Comparison of ENCODE assay signal across 14 mouse cellular contexts in genomic region chr16:57434640-57435039, GRCm38 (mm10).
DNase-seq lines count a peak whose midpoint lies in the region.
"Had no signal": no experiment of that assay in that cellular context is flagged by ENCODE, and none has a peak within 500 bp of the region (broad histone marks: within the 10 kb centered on the region; RNA-seq: fewer than 3 reads in every experiment).

No protein-coding gene starts in this region.

- no peaks in the 10 kb centered on the region for H3K27me3 ChIP-seq in megakaryocyte, embryonic 14.5 days (replicated peaks)
- H3K27me3 ChIP-seq: heart, embryonic 13.5 days; limb, embryonic 15.5 days; neural tube, embryonic 12.5 days had no signal

- peak; percentile 93 for DNase-seq in heart, adult 11 months
- no peak for DNase-seq in heart, postnatal 36 days
- peak; percentile 9 to 31 for DNase-seq in spleen, postnatal 36 days (ENCODE audit: low spot score in 2 of 2)
- no peak for DNase-seq in spleen, adult 12 weeks (ENCODE audit: low spot score)
- DNase-seq in thymus, postnatal 4 days = peak; percentile 37
- DNase-seq in right cerebral cortex, postnatal 4 days = no peak
- no peak for DNase-seq in kidney, adult 11 months
- DNase-seq: adrenal gland, postnatal 10 days; kidney, postnatal 25 days; right cerebral cortex, postnatal 25 days had no signal

- H3K4me3 ChIP-seq in megakaryocyte, embryonic 14.5 days (replicated peaks) = peak overlapping the region; percentile 76
- H3K4me3 ChIP-seq: heart, embryonic 13.5 days; limb, embryonic 15.5 days; neural tube, embryonic 12.5 days had no signal

- H3K36me3 ChIP-seq in megakaryocyte, embryonic 14.5 days (replicated peaks; ENCODE audit: low read length) = no peaks in the 10 kb centered on the region
- H3K36me3 ChIP-seq: heart, embryonic 13.5 days; limb, embryonic 15.5 days; neural tube, embryonic 12.5 days had no signal

- intact Hi-C loops in heart, postnatal 36 days (cut with DNase I) = no loop called here

- H3K9me3 ChIP-seq in megakaryocyte, embryonic 14.5 days = no peaks in the 10 kb centered on the region
- H3K9me3 ChIP-seq: heart, embryonic 13.5 days; limb, embryonic 15.5 days; neural tube, embryonic 12.5 days had no signal

- peaks cover 70% of the 10 kb centered on the region for H3K4me1 ChIP-seq in megakaryocyte, embryonic 14.5 days
- H3K4me1 ChIP-seq: neural tube, embryonic 12.5 days had no signal

Comparison
In these comparisons a context has a peak if more than half of its experiments do, and no peak if none do; other contexts are left out.
1. DNase-seq: peak in heart, adult 11 months (single experiment), spleen, postnatal 36 days (2 of 2) and thymus, postnatal 4 days (single experiment); none in heart, postnatal 36 days (0 of 2), spleen, adult 12 weeks (single experiment), right cerebral cortex, postnatal 4 days (single experiment) and kidney, adult 11 months (single experiment).